Mouse (Mus musculus): ENCODE measurements around the gene Atp10a. TPM values are rescaled to one million over a fixed set of nuclear protein-coding genes. Genes with fewer than 3 reads are reported as not detected.

Gene Atp10a
- polyA plus RNA-seq, 1 experiment from 2014 or later = 1.8 TPM

DNA sequence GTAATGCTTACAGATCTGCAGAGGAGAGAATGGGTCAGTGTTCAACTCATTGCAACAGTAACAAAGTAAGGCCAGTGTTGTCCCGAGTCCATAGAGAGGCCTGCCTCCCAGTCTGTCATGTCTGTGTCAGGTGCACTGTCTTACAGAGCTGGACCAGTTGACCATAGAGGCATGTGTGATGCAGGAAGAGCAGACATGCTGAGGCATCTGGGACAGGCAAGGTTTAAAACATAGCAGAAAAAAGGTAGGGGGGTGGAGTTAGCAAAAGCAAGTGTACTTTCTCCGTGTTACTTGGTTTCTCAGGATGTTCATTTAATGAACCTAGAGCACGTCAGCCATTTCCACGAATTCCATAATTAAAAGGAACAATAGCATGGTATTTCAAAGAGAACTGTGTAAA lies 15.5 kb upstream of the Atp10a start:
- H3K4me1 ChIP-seq (ENCODE audit: control insufficient read depth in 2 of 2, insufficient read depth in 2 of 2, low read length in 2 of 2) = no peaks in the 10 kb centered on the region
- no peak for ATAC-seq (ENCODE audit: insufficient number of reproducible peaks, insufficient read depth, low FRiP score, low read depth)
- no peaks in the 10 kb centered on the region for H3K36me3 ChIP-seq (ENCODE audit: control insufficient read depth, insufficient read depth, low read length)
- no peak overlapping the region for H3K9ac ChIP-seq (ENCODE audit: low read length)
- no peaks in the 10 kb centered on the region for H3K27me3 ChIP-seq (ENCODE audit: control insufficient read depth, insufficient read depth, low read length)
- no peak overlapping the region for H3K27ac ChIP-seq (replicated peaks in 1 of 2; ENCODE audit: control insufficient read depth in 1 of 2, insufficient read depth in 1 of 2, low read depth in 2 of 2, low read length in 2 of 2)
- WGBS = 74% methylated on average over 4 of the region's 4 CpGs
- H3K4me3 ChIP-seq (ENCODE audit: control insufficient read depth in 1 of 2, insufficient read depth in 1 of 2, low read depth in 1 of 2, low read length in 2 of 2) = no peak overlapping the region
- no peak overlapping the region for H3K4me2 ChIP-seq (ENCODE audit: low read length)
- H3K9me3 ChIP-seq (ENCODE audit: control insufficient read depth, low read length) = no peaks in the 10 kb centered on the region

DNA sequence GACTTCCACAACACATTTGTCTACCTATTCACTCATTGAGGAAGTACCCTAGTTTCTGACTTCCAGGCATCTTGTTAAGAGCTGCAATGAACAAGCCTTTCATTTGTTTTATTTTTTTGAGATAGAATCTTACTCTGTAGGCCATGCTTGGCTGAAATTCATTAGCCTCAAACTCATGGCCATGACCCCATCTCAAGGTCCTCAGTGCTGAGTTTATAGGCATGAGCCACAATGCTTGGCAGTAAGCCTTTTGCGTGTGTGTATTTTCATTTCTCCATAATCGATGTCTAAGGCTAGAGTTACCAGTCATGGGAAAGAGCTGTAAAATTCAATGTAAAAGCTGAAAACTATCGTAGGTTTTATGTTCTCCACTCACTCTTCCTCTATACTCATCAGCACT lies 14.1 kb upstream of the Atp10a start:
- ATAC-seq (ENCODE audit: insufficient number of reproducible peaks, insufficient read depth, low FRiP score, low read depth) = no peak
- WGBS = 83% methylated on average over 3 of the region's 3 CpGs
- Histone ChIP-seq H3K4me2 (ENCODE audit: low read length) (no peak overlapping the region), H3K4me3 (ENCODE audit: control insufficient read depth in 1 of 2, insufficient read depth in 1 of 2, low read depth in 1 of 2, low read length in 2 of 2) (no peak overlapping the region), H3K4me1 (ENCODE audit: control insufficient read depth in 2 of 2, insufficient read depth in 2 of 2, low read length in 2 of 2) (no peaks in the 10 kb centered on the region), H3K9ac (ENCODE audit: low read length) (no peak overlapping the region), H3K36me3 (ENCODE audit: control insufficient read depth, insufficient read depth, low read length) (no peaks in the 10 kb centered on the region), H3K27ac (replicated peaks in 1 of 2; ENCODE audit: control insufficient read depth in 1 of 2, insufficient read depth in 1 of 2, low read depth in 2 of 2, low read length in 2 of 2) (no peak overlapping the region), H3K27me3 (ENCODE audit: control insufficient read depth, insufficient read depth, low read length) (no peaks in the 10 kb centered on the region), H3K9me3 (ENCODE audit: control insufficient read depth, low read length) (no peaks in the 10 kb centered on the region)

DNA sequence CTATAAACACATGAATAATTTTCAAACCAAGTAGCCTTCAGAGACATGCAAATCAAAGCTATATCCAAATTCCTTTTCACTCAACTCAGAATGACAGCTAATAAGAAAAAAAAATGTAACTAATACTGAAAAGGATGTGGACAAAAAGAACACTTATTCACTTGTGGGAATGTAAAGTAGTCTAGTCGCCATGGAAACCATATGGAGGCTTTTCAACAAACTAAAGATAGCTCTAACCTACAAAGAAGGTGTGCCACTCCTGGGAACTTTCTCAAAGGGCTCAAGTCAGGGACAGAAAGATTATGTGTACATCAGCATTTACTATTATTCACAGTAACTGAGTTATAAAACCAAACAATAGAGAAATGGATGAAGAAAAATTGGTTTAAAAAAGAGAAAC lies 8.6 kb upstream of the Atp10a start:
- no peaks in the 10 kb centered on the region for H3K9me3 ChIP-seq (ENCODE audit: control insufficient read depth, low read length)
- ATAC-seq (ENCODE audit: insufficient number of reproducible peaks, insufficient read depth, low FRiP score, low read depth) = no peak

GRCm38 (mm10) chr7:58657913-58658789 lies 2.2 kb downstream of the Atp10a start:
- Histone ChIP-seq H3K4me3 (ENCODE audit: control insufficient read depth in 1 of 2, insufficient read depth in 1 of 2, low read depth in 1 of 2, low read length in 2 of 2) (peak overlapping the region; percentile 57 to 75), H3K27me3 (ENCODE audit: control insufficient read depth, insufficient read depth, low read length) (no peaks in the 10 kb centered on the region), H3K9me3 (ENCODE audit: control insufficient read depth, low read length) (no peaks in the 10 kb centered on the region), H3K27ac (replicated peaks in 1 of 2; ENCODE audit: control insufficient read depth in 1 of 2, insufficient read depth in 1 of 2, low read depth in 2 of 2, low read length in 2 of 2) (peak overlapping the region; percentile 43 to 53), H3K4me1 (ENCODE audit: control insufficient read depth in 2 of 2, insufficient read depth in 2 of 2, low read length in 2 of 2) (peaks cover 0 to 3% of the 10 kb centered on the region in 2 experiments; a peak in 1 of 4 replicates), H3K4me2 (ENCODE audit: low read length) (peak overlapping the region; percentile 93), H3K36me3 (ENCODE audit: control insufficient read depth, insufficient read depth, low read length) (no peaks in the 10 kb centered on the region), H3K9ac (ENCODE audit: low read length) (peak overlapping the region; percentile 80)
- under 1% methylated on average over 81 of the region's 81 CpGs for WGBS
- peak; percentile 83 for ATAC-seq (ENCODE audit: insufficient number of reproducible peaks, insufficient read depth, low FRiP score, low read depth)

More for the DNA sequence above, 8.6 kb upstream of the Atp10a start:
- Histone ChIP-seq H3K4me3 (ENCODE audit: control insufficient read depth in 1 of 2, insufficient read depth in 1 of 2, low read depth in 1 of 2, low read length in 2 of 2) (no peak overlapping the region), H3K4me1 (ENCODE audit: control insufficient read depth in 2 of 2, insufficient read depth in 2 of 2, low read length in 2 of 2) (no peaks in the 10 kb centered on the region), H3K27me3 (ENCODE audit: control insufficient read depth, insufficient read depth, low read length) (no peaks in the 10 kb centered on the region), H3K9ac (ENCODE audit: low read length) (no peak overlapping the region), H3K36me3 (ENCODE audit: control insufficient read depth, insufficient read depth, low read length) (no peaks in the 10 kb centered on the region), H3K27ac (replicated peaks in 1 of 2; ENCODE audit: control insufficient read depth in 1 of 2, insufficient read depth in 1 of 2, low read depth in 2 of 2, low read length in 2 of 2) (no peak overlapping the region), H3K4me2 (ENCODE audit: low read length) (no peak overlapping the region)
- 44% methylated on average over 1 of the region's 1 CpGs for WGBS

GRCm38 (mm10) chr7:58658790-58659405 lies 2.9 kb downstream of the Atp10a start:
- Histone ChIP-seq H3K9me3 (ENCODE audit: control insufficient read depth, low read length) (no peaks in the 10 kb centered on the region), H3K4me3 (ENCODE audit: control insufficient read depth in 1 of 2, insufficient read depth in 1 of 2, low read depth in 1 of 2, low read length in 2 of 2) (peak overlapping the region; percentile 57 to 75), H3K27ac (replicated peaks in 1 of 2; ENCODE audit: control insufficient read depth in 1 of 2, insufficient read depth in 1 of 2, low read depth in 2 of 2, low read length in 2 of 2) (no peak overlapping the region), H3K36me3 (ENCODE audit: control insufficient read depth, insufficient read depth, low read length) (no peaks in the 10 kb centered on the region), H3K27me3 (ENCODE audit: control insufficient read depth, insufficient read depth, low read length) (no peaks in the 10 kb centered on the region), H3K4me2 (ENCODE audit: low read length) (peak overlapping the region; percentile 93), H3K9ac (ENCODE audit: low read length) (peak overlapping the region; percentile 80), H3K4me1 (ENCODE audit: control insufficient read depth in 2 of 2, insufficient read depth in 2 of 2, low read length in 2 of 2) (peaks cover 0 to 3% of the 10 kb centered on the region in 2 experiments; a peak in 1 of 4 replicates)
- 27% methylated on average over 14 of the region's 14 CpGs for WGBS
- no peak; the same call in 1 of the 2 replicates for ATAC-seq (ENCODE audit: insufficient number of reproducible peaks, insufficient read depth, low FRiP score, low read depth)

- H3K36me3 ChIP-seq (ENCODE audit: control insufficient read depth, insufficient read depth, low read length) = no peaks in the 10 kb centered on the region
- H3K27me3 ChIP-seq (ENCODE audit: control insufficient read depth, insufficient read depth, low read length) = no peaks in the 10 kb centered on the region
- no peak overlapping the region for H3K9ac ChIP-seq (ENCODE audit: low read length)
- H3K27ac ChIP-seq (replicated peaks in 1 of 2; ENCODE audit: control insufficient read depth in 1 of 2, insufficient read depth in 1 of 2, low read depth in 2 of 2, low read length in 2 of 2) = no peak overlapping the region
- H3K4me2 ChIP-seq (ENCODE audit: low read length) = no peak overlapping the region
- H3K9me3 ChIP-seq (ENCODE audit: control insufficient read depth, low read length) = no peaks in the 10 kb centered on the region
- H3K4me3 ChIP-seq (ENCODE audit: control insufficient read depth in 1 of 2, insufficient read depth in 1 of 2, low read depth in 1 of 2, low read length in 2 of 2) = no peak overlapping the region
- ATAC-seq (ENCODE audit: insufficient number of reproducible peaks, insufficient read depth, low FRiP score, low read depth) = no peak
- H3K4me1 ChIP-seq (ENCODE audit: control insufficient read depth in 2 of 2, insufficient read depth in 2 of 2, low read length in 2 of 2) = peaks cover 0 to 3% of the 10 kb centered on the region in 2 experiments; a peak in 1 of 4 replicates
Observed at GRCm38 (mm10) chr7:58660046-58660445, 4.1 kb downstream of the Atp10a start.

GRCm38 (mm10) chr7:58660665-58661064 lies 4.7 kb downstream of the Atp10a start:
- 86% methylated on average over 5 of the region's 5 CpGs for WGBS

More at GRCm38 (mm10) chr7:58660665-58661064, 4.7 kb downstream of the Atp10a start:
- Histone ChIP-seq H3K36me3 (ENCODE audit: control insufficient read depth, insufficient read depth, low read length) (no peaks in the 10 kb centered on the region), H3K4me2 (ENCODE audit: low read length) (no peak overlapping the region), H3K4me3 (ENCODE audit: control insufficient read depth in 1 of 2, insufficient read depth in 1 of 2, low read depth in 1 of 2, low read length in 2 of 2) (no peak overlapping the region), H3K9ac (ENCODE audit: low read length) (no peak overlapping the region), H3K4me1 (ENCODE audit: control insufficient read depth in 2 of 2, insufficient read depth in 2 of 2, low read length in 2 of 2) (peaks cover 0 to 3% of the 10 kb centered on the region in 2 experiments; a peak in 1 of 4 replicates), H3K27me3 (ENCODE audit: control insufficient read depth, insufficient read depth, low read length) (no peaks in the 10 kb centered on the region), H3K9me3 (ENCODE audit: control insufficient read depth, low read length) (no peaks in the 10 kb centered on the region), H3K27ac (replicated peaks in 1 of 2; ENCODE audit: control insufficient read depth in 1 of 2, insufficient read depth in 1 of 2, low read depth in 2 of 2, low read length in 2 of 2) (no peak overlapping the region)
- ATAC-seq (ENCODE audit: insufficient number of reproducible peaks, insufficient read depth, low FRiP score, low read depth) = no peak

Data from heart, embryonic 14.5 days (tissue).